Mouse (Mus musculus) lung, embryonic 14.5 days (tissue): ENCODE measurements around the gene Tbx2. TPM values are rescaled to one million over a fixed set of nuclear protein-coding genes. Genes with fewer than 3 reads are reported as not detected.
A peak's percentile ranks its signal among the peaks of the same experiment; 100 is the strongest.

Experiments
- ATAC-seq: fragments of 200-750 bp; cut with Nextera tagmentation; 2 replicates; pipeline ENCODE4 v1.8.0; 2017; ENCODE audit warnings: mild to moderate bottlenecking, moderate TSS enrichment, moderate library complexity; ENCODE audit not compliant: insufficient read depth
- DNase-seq: peaks from one replicate; pipeline ENCODE4 v3.0.0-alpha.2; 2015
- H3K27ac ChIP-seq: fragments of 300-500 bp; sonication (generic); 2 replicates; pipeline ENCODE4 v1.5.1; 2014; ENCODE audit warnings: low read depth, mild to moderate bottlenecking, moderate library complexity
- H3K27me3 ChIP-seq: fragments of 300-500 bp; sonication (generic); 2 replicates; pipeline ENCODE4 v1.6.1; 2014; ENCODE audit warnings: low read length, control low read depth; ENCODE audit not compliant: insufficient read depth
- H3K36me3 ChIP-seq: fragments of 300-500 bp; sonication (generic); 2 replicates; pipeline ENCODE4 v1.6.1; 2014; ENCODE audit warnings: control low read depth; ENCODE audit not compliant: insufficient read depth
- H3K4me1 ChIP-seq: fragments of 300-500 bp; sonication (generic); 2 replicates; pipeline ENCODE4 v1.6.1; 2014; ENCODE audit warnings: antibody characterized with exemption, control low read depth; ENCODE audit not compliant: insufficient read depth
- H3K4me2 ChIP-seq: fragments of 300-500 bp; sonication (generic); 2 replicates; pipeline ENCODE4 v1.6.1; 2014; ENCODE audit warnings: mild to moderate bottlenecking
- H3K4me3 ChIP-seq: fragments of 300-500 bp; sonication (generic); 2 replicates; pipeline ENCODE4 v1.5.1; 2014; ENCODE audit warnings: low read depth, low read length
- H3K9ac ChIP-seq: fragments of 300-500 bp; sonication (generic); 2 replicates; pipeline ENCODE4 v1.6.1; 2014
- H3K9me3 ChIP-seq: fragments of 300-500 bp; sonication (generic); 2 replicates; pipeline ENCODE4 v1.6.1; 2016; ENCODE audit warnings: low read depth, low read length, control low read depth
- CTCF ChIP-seq: IDR thresholded peaks from 2 replicates; pipeline ENCODE4 v1.5.1; 2016; ENCODE audit warnings: antibody characterized with exemption, low read depth
- WGBS: fragments of 180-500 bp; shearing (Covaris S2); extraction: QIAGEN DNeasy Blood & Tissue Kit; methylation state at CpG from one replicate; pipeline ENCODE4 v1.1.7; 2014; 5-methylcytosine and 5-hydroxymethylcytosine counted together
- polyA plus RNA-seq: library from polyadenylated mRNA; unstranded; fragments of >200 nt; fragmentation: Nextera tagmentation; extraction: Ambion mirVana; gene quantifications from 2 replicates; pipeline ENCODE4 v1.2.1, GENCODE M21; 2014

Tbx2 gene
- polyA plus RNA-seq, 1 experiment from 2014 or later: 67.5 TPM

GRCm38 (mm10) chr11:85799856-85800255, 32.5 kb upstream of the Tbx2 start:
- Histone ChIP-seq H3K9me3 (no peaks in the 10 kb centered on the region), H3K27me3 (no peaks in the 10 kb centered on the region), H3K27ac (peak overlapping the region; percentile 32), H3K9ac (no peak overlapping the region), H3K4me2 (no peak overlapping the region; the same call in 1 of the 2 replicates), H3K4me3 (no peak overlapping the region), H3K36me3 (peaks cover 11% of the 10 kb centered on the region; the same call in 1 of the 2 replicates), H3K4me1 (peaks cover 16% of the 10 kb centered on the region)
- ATAC-seq (peak; percentile 81), DNase-seq (peak; percentile 78)
- TF ChIP-seq CTCF: no peak
- WGBS: 10% methylated on average over 19 of the region's 19 CpGs

GRCm38 (mm10) chr11:85800380-85800779, 32.0 kb upstream of the Tbx2 start:
- no peak for TF ChIP-seq CTCF
- no peaks in the 10 kb centered on the region for H3K9me3 ChIP-seq
- ATAC-seq: no peak
- no peak for DNase-seq
- no peak overlapping the region for H3K9ac ChIP-seq
- peaks cover 16% of the 10 kb centered on the region for H3K4me1 ChIP-seq
- peaks cover 15% of the 10 kb centered on the region for H3K36me3 ChIP-seq
- no peak overlapping the region; the same call in 1 of the 2 replicates for H3K4me2 ChIP-seq
- no peaks in the 10 kb centered on the region for H3K27me3 ChIP-seq
- no peak overlapping the region for H3K27ac ChIP-seq
- H3K4me3 ChIP-seq: no peak overlapping the region
- 30% methylated on average over 11 of the region's 11 CpGs for WGBS

GRCm38 (mm10) chr11:85804048-85804447, 28.3 kb upstream of the Tbx2 start:
- no peaks in the 10 kb centered on the region for H3K9me3 ChIP-seq
- peaks cover 21% of the 10 kb centered on the region for H3K4me1 ChIP-seq
- H3K36me3 ChIP-seq: peaks cover 10% of the 10 kb centered on the region
- H3K4me2 ChIP-seq: no peak overlapping the region
- ATAC-seq: peak; percentile 19; the same call in 1 of the 2 replicates
- DNase-seq: no peak
- H3K27me3 ChIP-seq: no peaks in the 10 kb centered on the region
- H3K9ac ChIP-seq: no peak overlapping the region
- no peak overlapping the region for H3K27ac ChIP-seq
- no peak for TF ChIP-seq CTCF
- WGBS: 50% methylated on average over 5 of the region's 5 CpGs
- no peak overlapping the region for H3K4me3 ChIP-seq

GRCm38 (mm10) chr11:85805779-85806178, 26.6 kb upstream of the Tbx2 start:
- no peaks in the 10 kb centered on the region for H3K9me3 ChIP-seq
- H3K27ac ChIP-seq: no peak overlapping the region
- peaks cover 10% of the 10 kb centered on the region for H3K36me3 ChIP-seq
- H3K9ac ChIP-seq: no peak overlapping the region
- WGBS: 54% methylated on average over 1 of the region's 1 CpGs
- no peak for TF ChIP-seq CTCF
- DNase-seq (peak; percentile 63), ATAC-seq (peak; percentile 23; the same call in 1 of the 2 replicates)
- H3K4me1 ChIP-seq: peaks cover 6% of the 10 kb centered on the region; the same call in 1 of the 2 replicates
- no peak overlapping the region for H3K4me3 ChIP-seq
- no peak overlapping the region for H3K4me2 ChIP-seq
- H3K27me3 ChIP-seq: no peaks in the 10 kb centered on the region

- peaks cover 11% of the 10 kb centered on the region for H3K4me1 ChIP-seq
- H3K36me3 ChIP-seq: peaks cover 4% of the 10 kb centered on the region; the same call in 1 of the 2 replicates
- no peaks in the 10 kb centered on the region for H3K9me3 ChIP-seq
- no peak for TF ChIP-seq CTCF
- peak; percentile 44; the same call in 1 of the 2 replicates for ATAC-seq
- no peaks in the 10 kb centered on the region for H3K27me3 ChIP-seq
- no peak overlapping the region for H3K4me2 ChIP-seq
- 38% methylated on average over 11 of the region's 11 CpGs for WGBS
- peak; percentile 77 for DNase-seq
- H3K27ac ChIP-seq: peak overlapping the region; percentile 36; the same call in 1 of the 2 replicates
- H3K4me3 ChIP-seq: no peak overlapping the region
- no peak overlapping the region for H3K9ac ChIP-seq
Observed at GRCm38 (mm10) chr11:85807353-85807752, 25.0 kb upstream of the Tbx2 start.

GRCm38 (mm10) chr11:85811229-85811628, 21.1 kb upstream of the Tbx2 start:
- H3K27ac ChIP-seq: no peak overlapping the region
- no peaks in the 10 kb centered on the region; the same call in 1 of the 2 replicates for H3K36me3 ChIP-seq
- H3K9ac ChIP-seq: no peak overlapping the region
- ATAC-seq (no peak), DNase-seq (no peak)
- WGBS: 62% methylated on average over 4 of the region's 4 CpGs
- no peak for TF ChIP-seq CTCF
- no peaks in the 10 kb centered on the region for H3K9me3 ChIP-seq
- no peak overlapping the region for H3K4me2 ChIP-seq
- H3K4me3 ChIP-seq: no peak overlapping the region
- peaks cover 21% of the 10 kb centered on the region for H3K4me1 ChIP-seq
- H3K27me3 ChIP-seq: no peaks in the 10 kb centered on the region

- 92% methylated on average over 5 of the region's 5 CpGs for WGBS
- no peaks in the 10 kb centered on the region for H3K9me3 ChIP-seq
- no peak for DNase-seq
- no peak overlapping the region for H3K4me2 ChIP-seq
- ATAC-seq: no peak
- no peaks in the 10 kb centered on the region; the same call in 1 of the 2 replicates for H3K36me3 ChIP-seq
- H3K9ac ChIP-seq: no peak overlapping the region
- H3K27me3 ChIP-seq: no peaks in the 10 kb centered on the region
- peaks cover 21% of the 10 kb centered on the region for H3K4me1 ChIP-seq
- no peak overlapping the region for H3K4me3 ChIP-seq
- TF ChIP-seq CTCF: no peak
- no peak overlapping the region for H3K27ac ChIP-seq
Observed at GRCm38 (mm10) chr11:85811676-85812075, 20.7 kb upstream of the Tbx2 start.
